Mouse (Mus musculus) erythroblast, embryonic 14.5 days (primary cell): ENCODE data around the gene Lonp2. TPM values are rescaled to one million over a fixed set of nuclear protein-coding genes. Genes with fewer than 3 reads are reported as not detected.

Experiments
- H3K27me3 ChIP-seq: 2 replicates; pipeline ENCODE4 v1.6.1; 2012; ENCODE audit warnings: inconsistent platforms; ENCODE audit not compliant: control insufficient read depth
- H3K36me3 ChIP-seq: 2 replicates; pipeline ENCODE4 v1.6.1; 2012; ENCODE audit warnings: mild to moderate bottlenecking, inconsistent platforms; ENCODE audit not compliant: control insufficient read depth
- H3K4me1 ChIP-seq: 2 replicates; pipeline ENCODE4 v1.6.1; 2012; ENCODE audit warnings: inconsistent platforms; ENCODE audit not compliant: control insufficient read depth
- H3K4me3 ChIP-seq: replicated peaks from 2 replicates; pipeline ENCODE3; 2012; ENCODE audit warnings: moderate library complexity, mild to moderate bottlenecking, inconsistent platforms
- H3K9me3 ChIP-seq: 2 replicates; pipeline ENCODE4 v1.6.1; 2012; ENCODE audit warnings: low read length, inconsistent platforms, mixed read lengths; ENCODE audit not compliant: control insufficient read depth
- GATA1 ChIP-seq: IDR thresholded peaks from 2 replicates; pipeline ENCODE4 v1.6.1; 2012; ENCODE audit warnings: low read length, inconsistent platforms, mixed read lengths
- TAL1 ChIP-seq: IDR thresholded peaks from 3 replicates; pipeline ENCODE4 v1.6.1; 2012; ENCODE audit warnings: low read length, inconsistent platforms, mixed read lengths
- polyA plus RNA-seq: library from polyadenylated mRNA; stranded (reverse); fragments of >175 nt; gene quantifications from 2 replicates; pipeline ENCODE4 v1.2.3, GENCODE M21; 2012

The Lonp2 gene
- polyA plus RNA-seq, 1 experiment = 2.1 TPM

DNA sequence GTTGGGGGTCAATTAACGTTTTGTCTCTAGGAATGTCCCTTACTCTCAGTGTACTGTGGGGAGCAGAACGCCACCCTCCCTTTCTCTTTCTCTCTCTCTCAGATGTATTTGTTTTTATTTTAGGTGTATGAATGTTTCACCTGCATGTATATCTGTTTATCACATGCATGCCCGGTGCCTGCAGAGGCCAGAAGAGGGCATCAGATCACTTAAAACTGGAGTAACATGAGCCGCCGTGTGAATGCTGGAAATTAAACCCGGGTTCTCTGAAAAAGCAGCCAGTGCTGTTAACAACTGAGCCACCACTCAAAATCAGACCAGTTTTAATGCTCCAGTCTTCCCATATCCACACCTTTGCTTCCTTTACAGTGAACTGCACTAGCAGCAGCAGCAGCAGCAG is 37.2 kb upstream of the Lonp2 start:
- Histone ChIP-seq H3K36me3 (no peaks in the 10 kb centered on the region), H3K4me3 (no peak overlapping the region), H3K9me3 (no peaks in the 10 kb centered on the region), H3K27me3 (peaks cover 2% of the 10 kb centered on the region; the same call in 1 of the 2 replicates), H3K4me1 (peaks cover 9% of the 10 kb centered on the region)
- TF ChIP-seq TAL1 = no peak
- no peak for TF ChIP-seq GATA1

DNA sequence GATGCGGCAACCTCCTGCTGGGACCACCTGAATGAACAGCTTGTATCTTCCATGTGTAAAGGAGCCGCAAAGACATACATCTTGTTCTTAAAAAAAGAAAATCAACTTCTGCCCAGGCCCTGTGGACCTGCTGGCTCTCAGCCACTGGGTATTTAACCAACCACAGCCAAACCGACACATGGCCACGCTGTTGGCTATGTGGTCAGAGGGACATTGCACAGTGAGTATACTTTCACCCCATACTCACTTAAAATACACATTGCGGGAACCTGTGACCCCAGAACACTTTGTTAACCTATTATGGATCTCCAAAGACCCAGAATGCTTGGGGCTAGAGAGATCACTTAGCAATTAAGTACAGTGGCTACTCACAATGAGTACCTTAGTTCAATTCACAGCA is 35.5 kb upstream of the Lonp2 start:
- H3K4me1 ChIP-seq = peaks cover 12% of the 10 kb centered on the region
- H3K36me3 ChIP-seq = no peaks in the 10 kb centered on the region
- peaks cover 2% of the 10 kb centered on the region; the same call in 1 of the 2 replicates for H3K27me3 ChIP-seq
- no peaks in the 10 kb centered on the region for H3K9me3 ChIP-seq
- no peak for TF ChIP-seq GATA1
- no peak for TF ChIP-seq TAL1
- H3K4me3 ChIP-seq = no peak overlapping the region

DNA sequence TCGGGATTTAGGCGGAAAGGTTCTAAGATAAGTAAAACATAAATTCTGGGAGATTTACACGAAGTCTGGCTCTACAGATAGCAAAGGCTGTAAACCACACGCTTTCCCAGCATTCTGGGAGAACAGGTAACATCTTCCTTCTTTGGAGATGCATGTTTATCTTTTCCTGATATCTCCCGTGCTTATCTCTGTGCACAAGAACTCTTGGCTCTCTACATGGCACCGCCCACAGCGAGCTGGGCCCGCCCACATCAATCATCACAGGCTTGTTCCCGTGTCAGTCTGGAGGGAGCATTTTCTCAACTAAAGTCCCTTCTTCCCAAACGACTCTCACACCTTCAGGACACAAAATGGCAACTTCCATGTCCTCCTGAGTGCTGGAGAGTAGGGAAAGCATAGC is 30.7 kb upstream of the Lonp2 start:
- no peaks in the 10 kb centered on the region for H3K9me3 ChIP-seq
- no peak overlapping the region for H3K4me3 ChIP-seq
- H3K36me3 ChIP-seq = no peaks in the 10 kb centered on the region
- H3K4me1 ChIP-seq = peaks cover 4% of the 10 kb centered on the region
- H3K27me3 ChIP-seq = no peaks in the 10 kb centered on the region
- TF ChIP-seq GATA1 = no peak
- no peak for TF ChIP-seq TAL1

DNA sequence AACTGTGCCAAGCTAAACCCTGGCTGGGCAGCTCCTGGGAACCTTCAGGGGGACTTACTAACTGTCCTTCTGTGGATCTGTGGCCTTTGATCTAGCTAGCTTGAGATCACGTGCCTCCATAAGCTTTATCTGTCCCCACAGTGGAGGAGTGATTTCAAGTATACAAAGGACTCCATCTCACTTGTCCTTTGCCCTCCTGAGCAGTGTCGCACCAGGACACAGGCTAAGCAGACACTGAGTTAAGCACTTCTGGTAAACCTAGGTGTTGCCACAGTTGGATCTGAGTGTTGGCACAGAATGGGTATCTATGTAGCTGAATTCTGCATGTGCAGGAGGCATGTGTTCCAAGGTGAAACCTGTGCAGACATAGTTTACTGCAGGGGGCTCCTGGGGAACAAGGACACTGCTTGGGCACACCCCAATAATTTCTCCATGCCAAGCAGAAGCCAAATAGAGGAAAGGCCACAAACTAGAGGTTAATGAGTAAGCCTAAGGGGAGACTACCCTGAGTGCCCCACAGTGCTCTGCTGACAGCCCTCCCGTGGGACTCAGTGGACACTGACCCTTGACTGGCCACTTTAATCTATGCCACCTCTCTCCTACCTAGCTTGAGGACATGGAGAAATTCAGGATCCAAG is 29.6 kb upstream of the Lonp2 start:
- Histone ChIP-seq H3K4me1 (peaks cover 4% of the 10 kb centered on the region), H3K27me3 (no peaks in the 10 kb centered on the region), H3K4me3 (no peak overlapping the region), H3K9me3 (no peaks in the 10 kb centered on the region), H3K36me3 (no peaks in the 10 kb centered on the region)
- no peak for TF ChIP-seq GATA1
- TF ChIP-seq TAL1 = no peak

DNA sequence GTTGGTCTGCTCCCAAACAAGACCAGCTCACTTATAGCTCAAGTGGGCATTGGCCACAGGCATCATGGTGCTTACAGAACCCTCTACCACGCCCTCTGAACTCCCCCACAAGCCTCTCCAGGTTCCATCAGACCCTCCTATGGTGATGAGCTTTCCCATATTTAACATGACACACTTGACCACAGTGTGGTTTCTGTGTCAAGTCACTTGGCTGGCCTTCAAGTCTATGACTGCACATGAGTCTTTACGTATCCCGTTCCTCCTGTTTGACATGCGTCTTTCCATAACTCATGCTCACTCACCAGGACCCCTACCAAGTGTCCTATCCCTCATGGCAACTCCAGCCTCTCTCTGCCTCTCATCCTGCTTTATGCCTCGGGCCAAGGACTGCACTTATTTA is 28.2 kb upstream of the Lonp2 start:
- Histone ChIP-seq H3K36me3 (no peaks in the 10 kb centered on the region), H3K9me3 (no peaks in the 10 kb centered on the region), H3K4me1 (peaks cover 4% of the 10 kb centered on the region), H3K4me3 (no peak overlapping the region), H3K27me3 (no peaks in the 10 kb centered on the region)
- no peak for TF ChIP-seq GATA1
- TF ChIP-seq TAL1 = no peak

DNA sequence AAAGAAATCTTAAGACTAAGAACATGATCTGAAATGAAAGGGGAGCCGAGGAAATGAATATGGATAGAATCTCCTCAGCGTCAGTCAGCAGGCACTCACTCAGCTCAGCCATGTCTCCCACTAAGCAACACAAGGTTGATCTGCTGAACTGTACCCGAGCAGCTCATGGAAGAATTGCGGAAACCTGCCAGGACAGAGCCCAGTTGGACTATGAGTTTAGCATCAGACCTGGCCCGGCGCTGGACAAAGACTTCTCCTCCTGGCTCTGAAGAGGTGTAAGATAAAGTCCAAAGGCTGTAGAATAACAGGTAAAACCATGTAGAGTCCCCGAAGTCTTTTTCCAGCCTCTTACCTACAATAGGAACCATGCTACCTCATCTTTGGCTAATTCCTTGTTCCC is 26.2 kb upstream of the Lonp2 start:
- Histone ChIP-seq H3K27me3 (no peaks in the 10 kb centered on the region), H3K36me3 (no peaks in the 10 kb centered on the region), H3K4me1 (peaks cover 4% of the 10 kb centered on the region), H3K9me3 (no peaks in the 10 kb centered on the region), H3K4me3 (no peak overlapping the region)
- TF ChIP-seq TAL1 (no peak), GATA1 (no peak)

DNA sequence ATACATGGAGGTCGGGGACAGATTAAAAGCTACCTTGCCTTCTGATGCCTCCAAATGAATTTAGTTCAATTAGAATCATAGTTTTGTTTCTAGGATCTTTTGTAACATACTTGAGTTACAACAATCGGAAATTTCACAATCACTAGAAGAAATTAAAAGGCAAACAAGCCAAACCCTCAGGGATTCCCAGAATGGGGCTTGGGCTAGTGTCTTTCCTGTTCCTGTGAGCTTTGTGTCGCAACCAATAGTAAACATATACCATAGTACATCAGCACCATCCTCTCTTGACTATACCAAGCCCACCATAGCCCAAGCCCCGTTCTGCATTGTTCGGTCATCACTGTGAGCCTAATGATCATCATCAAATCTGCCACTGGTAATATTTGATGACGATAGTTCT is 24.5 kb upstream of the Lonp2 start:
- H3K36me3 ChIP-seq = no peaks in the 10 kb centered on the region
- TF ChIP-seq TAL1 = no peak
- TF ChIP-seq GATA1 = no peak
- H3K9me3 ChIP-seq = no peaks in the 10 kb centered on the region
- H3K27me3 ChIP-seq = no peaks in the 10 kb centered on the region; the same call in 1 of the 2 replicates
- no peak overlapping the region for H3K4me3 ChIP-seq
- no peaks in the 10 kb centered on the region for H3K4me1 ChIP-seq

DNA sequence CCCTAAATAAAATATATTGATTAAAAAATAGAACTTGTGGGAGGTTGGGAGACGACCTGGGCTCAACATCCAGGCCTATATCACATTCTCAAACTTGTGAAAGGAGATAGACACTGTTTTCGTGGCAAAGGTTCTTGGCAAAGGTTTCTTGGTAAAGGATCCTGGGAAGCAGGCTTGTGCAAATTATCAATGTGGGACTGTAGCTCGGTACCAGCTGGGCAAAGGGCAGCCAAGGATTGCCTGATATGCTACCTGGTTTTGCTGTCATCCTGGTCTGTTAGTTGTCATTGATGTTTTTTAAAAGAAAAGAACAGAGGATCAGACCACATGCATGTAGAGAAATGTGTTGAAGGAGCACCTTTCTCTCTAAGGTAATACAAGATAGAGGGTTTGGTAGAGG is 23.5 kb upstream of the Lonp2 start:
- H3K36me3 ChIP-seq = no peaks in the 10 kb centered on the region
- no peaks in the 10 kb centered on the region; the same call in 1 of the 2 replicates for H3K27me3 ChIP-seq
- no peaks in the 10 kb centered on the region for H3K9me3 ChIP-seq
- no peaks in the 10 kb centered on the region for H3K4me1 ChIP-seq
- TF ChIP-seq TAL1 (no peak), GATA1 (no peak)
- H3K4me3 ChIP-seq = no peak overlapping the region

DNA sequence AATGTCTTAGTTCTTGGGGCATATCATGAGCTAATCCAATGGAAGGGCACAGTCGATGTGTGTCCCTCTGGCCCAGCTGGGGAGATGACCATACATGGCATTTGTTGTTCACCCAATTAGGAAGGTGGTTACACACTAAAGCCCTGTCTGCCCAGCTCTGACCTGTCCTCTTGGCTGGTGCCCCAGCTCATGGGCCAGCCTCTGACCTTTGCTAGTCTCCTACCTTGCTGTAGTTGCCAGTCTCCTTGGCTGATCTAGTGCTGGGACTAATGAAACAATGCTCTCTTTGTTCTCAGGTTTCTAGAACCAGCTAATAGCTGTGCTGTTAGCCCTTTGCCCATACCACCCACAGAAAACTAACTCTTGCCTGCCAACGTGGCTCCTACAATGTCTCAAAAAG is 20.7 kb upstream of the Lonp2 start:
- H3K27me3 ChIP-seq = no peaks in the 10 kb centered on the region; the same call in 1 of the 2 replicates
- H3K9me3 ChIP-seq = no peaks in the 10 kb centered on the region
- H3K4me1 ChIP-seq = no peaks in the 10 kb centered on the region
- H3K36me3 ChIP-seq = no peaks in the 10 kb centered on the region
- TF ChIP-seq TAL1 = no peak
- no peak for TF ChIP-seq GATA1
- H3K4me3 ChIP-seq = no peak overlapping the region

DNA sequence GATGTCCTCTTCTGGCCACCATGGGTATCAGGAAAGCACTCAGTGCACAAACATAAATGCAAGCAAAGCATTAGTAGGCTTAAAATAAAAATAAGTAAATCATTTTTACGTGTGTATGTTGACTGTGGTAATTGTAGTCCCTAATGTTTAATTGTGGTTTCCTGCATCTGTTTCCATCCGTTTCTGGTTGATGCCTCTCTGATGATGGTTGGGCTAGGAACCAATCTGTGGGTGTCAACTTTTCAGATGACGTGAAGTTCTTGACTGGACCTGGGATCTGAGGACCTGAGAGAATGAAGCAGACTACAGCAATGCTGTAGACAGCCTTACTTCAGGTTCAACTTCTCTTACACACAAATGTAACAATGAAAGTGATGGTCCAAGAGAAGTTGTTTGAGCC is 19.2 kb upstream of the Lonp2 start:
- H3K36me3 ChIP-seq = no peaks in the 10 kb centered on the region
- no peak overlapping the region for H3K4me3 ChIP-seq
- no peaks in the 10 kb centered on the region; the same call in 1 of the 2 replicates for H3K27me3 ChIP-seq
- TF ChIP-seq TAL1 (no peak), GATA1 (no peak)
- no peaks in the 10 kb centered on the region for H3K4me1 ChIP-seq
- no peaks in the 10 kb centered on the region; the same call in 1 of the 2 replicates for H3K9me3 ChIP-seq
